Mouse (Mus musculus) lung, postnatal 0 days (tissue): ENCODE results near the gene Ahnak2. TPM values are rescaled to one million over a fixed set of nuclear protein-coding genes. Genes with fewer than 3 reads are reported as not detected.

ENCODE experiments used
- ATAC-seq: fragments of 200-750 bp; cut with Nextera tagmentation; 2 replicates; pipeline ENCODE4 v1.8.0; 2017; ENCODE audit warnings: moderate library complexity
- DNase-seq: peaks from one replicate; pipeline ENCODE4 v3.0.0-alpha.2; 2016; ENCODE audit warnings: low spot score
- H3K27ac ChIP-seq: fragments of 300-500 bp; sonication (generic); 2 replicates; pipeline ENCODE4 v1.5.1; 2014; ENCODE audit warnings: antibody characterized with exemption, mild to moderate bottlenecking, low read length, mixed read lengths
- H3K27me3 ChIP-seq: fragments of 300-500 bp; sonication (generic); replicated peaks from 2 replicates; pipeline ENCODE4 v1.6.1; 2014; ENCODE audit warnings: low read length, mixed read lengths; ENCODE audit not compliant: insufficient read depth
- H3K36me3 ChIP-seq: fragments of 300-500 bp; sonication (generic); 2 replicates; pipeline ENCODE4 v1.6.1; 2014; ENCODE audit warnings: low read length, mixed read lengths; ENCODE audit not compliant: insufficient read depth
- H3K4me1 ChIP-seq: fragments of 300-500 bp; sonication (generic); 2 replicates; pipeline ENCODE4 v1.6.1; 2014; ENCODE audit warnings: antibody characterized with exemption, low read depth, low read length, mixed read lengths; ENCODE audit not compliant: insufficient read depth
- H3K4me2 ChIP-seq: fragments of 300-500 bp; sonication (generic); replicated peaks from 2 replicates; pipeline ENCODE4 v1.6.1; 2014; ENCODE audit warnings: low read depth, mild to moderate bottlenecking, low read length, moderate library complexity, mixed read lengths
- H3K4me3 ChIP-seq: fragments of 300-500 bp; sonication (generic); 2 replicates; pipeline ENCODE4 v1.5.1; 2014; ENCODE audit warnings: low read depth, low read length
- H3K9ac ChIP-seq: fragments of 300-500 bp; sonication (generic); replicated peaks from 2 replicates; pipeline ENCODE4 v1.6.1; 2014; ENCODE audit warnings: low read depth, mild to moderate bottlenecking
- H3K9me3 ChIP-seq: fragments of 300-500 bp; sonication (generic); 2 replicates; pipeline ENCODE4 v1.6.1; 2016; ENCODE audit warnings: low read length, mixed read lengths
- CTCF ChIP-seq: IDR thresholded peaks from 2 replicates; pipeline ENCODE4 v1.5.1; 2016; ENCODE audit warnings: antibody characterized with exemption, mild to moderate bottlenecking
- EP300 ChIP-seq: IDR thresholded peaks from 2 replicates; pipeline ENCODE4 v1.6.1; 2016; ENCODE audit warnings: antibody characterized with exemption, mild to moderate bottlenecking, control low read depth
- WGBS: fragments of 180-500 bp; shearing (Covaris S2); extraction: QIAGEN DNeasy Blood & Tissue Kit; methylation state at CpG from one replicate; pipeline ENCODE4 v1.1.7; 2014; 5-methylcytosine and 5-hydroxymethylcytosine counted together
- polyA plus RNA-seq: library from polyadenylated mRNA; unstranded; fragments of >200 nt; fragmentation: Nextera tagmentation; extraction: Ambion mirVana; gene quantifications from 2 replicates; pipeline ENCODE4 v1.2.1, GENCODE M21; 2015

Ahnak2 gene
- polyA plus RNA-seq, 1 experiment from 2014 or later = 4.9 TPM

GRCm38 (mm10) chr12:112774026-112774425 lies 28.4 kb downstream of the Ahnak2 start:
- DNase-seq (no peak), ATAC-seq (no peak)
- Histone ChIP-seq H3K9ac (no peak overlapping the region), H3K27me3 (no peaks in the 10 kb centered on the region), H3K4me2 (no peak overlapping the region), H3K4me3 (no peak overlapping the region), H3K9me3 (no peaks in the 10 kb centered on the region), H3K4me1 (no peaks in the 10 kb centered on the region), H3K27ac (no peak overlapping the region), H3K36me3 (no peaks in the 10 kb centered on the region)
- TF ChIP-seq CTCF (no peak), EP300 (no peak)
- WGBS = 72% methylated on average over 6 of the region's 6 CpGs

DNA sequence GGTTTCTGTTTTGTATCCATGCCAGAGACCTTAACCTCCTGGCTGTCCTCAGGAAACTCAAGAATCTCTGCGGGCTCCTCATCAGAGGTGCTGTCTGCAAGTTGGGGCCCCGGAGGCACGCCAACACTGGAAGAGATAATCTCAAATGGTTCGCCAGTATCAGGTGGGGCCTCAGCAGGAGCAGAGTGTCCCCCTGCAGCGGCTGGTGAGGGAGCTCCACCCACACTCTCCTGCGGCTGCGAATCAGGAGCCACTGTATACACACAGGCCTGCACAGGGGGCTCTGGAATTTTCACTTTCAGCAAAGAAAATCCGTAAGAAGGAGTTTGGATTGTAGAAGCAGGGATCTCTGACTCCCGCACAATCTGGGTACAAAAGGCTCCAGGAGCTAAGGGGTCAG lies 29.1 kb downstream of the Ahnak2 start:
- H3K27me3 ChIP-seq = no peaks in the 10 kb centered on the region
- no peak overlapping the region for H3K9ac ChIP-seq
- H3K27ac ChIP-seq = no peak overlapping the region
- DNase-seq (no peak), ATAC-seq (no peak)
- no peak overlapping the region for H3K4me2 ChIP-seq
- no peaks in the 10 kb centered on the region for H3K4me1 ChIP-seq
- H3K9me3 ChIP-seq = no peaks in the 10 kb centered on the region
- no peaks in the 10 kb centered on the region for H3K36me3 ChIP-seq
- 19% methylated on average over 9 of the region's 9 CpGs for WGBS
- TF ChIP-seq CTCF (no peak), EP300 (no peak)
- no peak overlapping the region for H3K4me3 ChIP-seq

DNA sequence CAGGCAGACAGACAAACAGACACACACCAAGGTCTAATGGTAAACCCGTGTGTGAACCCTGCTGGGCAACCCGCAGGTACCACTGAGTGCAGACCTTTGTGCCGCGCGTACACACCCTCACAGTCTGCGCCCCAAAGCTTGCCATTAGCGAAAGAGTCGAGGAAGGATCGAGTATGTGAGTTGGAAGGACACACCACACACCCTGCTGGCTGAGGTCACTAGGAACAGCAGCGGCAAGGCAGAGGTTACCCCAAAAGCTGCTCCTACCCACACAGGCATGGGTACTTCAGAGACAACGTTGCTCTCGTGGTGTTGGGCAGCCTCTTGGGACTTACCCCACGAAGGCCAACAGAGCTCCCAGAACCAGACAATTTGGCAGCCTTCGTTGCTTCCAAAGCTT lies 30.2 kb downstream of the Ahnak2 start:
- Histone ChIP-seq H3K4me3 (no peak overlapping the region), H3K4me1 (no peaks in the 10 kb centered on the region), H3K4me2 (no peak overlapping the region), H3K27ac (no peak overlapping the region), H3K27me3 (no peaks in the 10 kb centered on the region), H3K36me3 (no peaks in the 10 kb centered on the region), H3K9ac (no peak overlapping the region), H3K9me3 (no peaks in the 10 kb centered on the region)
- ATAC-seq (no peak), DNase-seq (no peak)
- WGBS = 88% methylated on average over 14 of the region's 14 CpGs
- TF ChIP-seq EP300 (no peak), CTCF (no peak)

- no peaks in the 10 kb centered on the region for H3K36me3 ChIP-seq
- no peak overlapping the region for H3K9ac ChIP-seq
- ATAC-seq (no peak), DNase-seq (no peak)
- H3K4me1 ChIP-seq = no peaks in the 10 kb centered on the region
- H3K4me3 ChIP-seq = no peak overlapping the region
- H3K27ac ChIP-seq = no peak overlapping the region
- TF ChIP-seq CTCF (no peak), EP300 (no peak)
- H3K9me3 ChIP-seq = no peaks in the 10 kb centered on the region
- no peaks in the 10 kb centered on the region for H3K27me3 ChIP-seq
- H3K4me2 ChIP-seq = no peak overlapping the region
- WGBS = 64% methylated on average over 4 of the region's 4 CpGs
Measured at GRCm38 (mm10) chr12:112770396-112770795, 32.1 kb downstream of the Ahnak2 start.

DNA sequence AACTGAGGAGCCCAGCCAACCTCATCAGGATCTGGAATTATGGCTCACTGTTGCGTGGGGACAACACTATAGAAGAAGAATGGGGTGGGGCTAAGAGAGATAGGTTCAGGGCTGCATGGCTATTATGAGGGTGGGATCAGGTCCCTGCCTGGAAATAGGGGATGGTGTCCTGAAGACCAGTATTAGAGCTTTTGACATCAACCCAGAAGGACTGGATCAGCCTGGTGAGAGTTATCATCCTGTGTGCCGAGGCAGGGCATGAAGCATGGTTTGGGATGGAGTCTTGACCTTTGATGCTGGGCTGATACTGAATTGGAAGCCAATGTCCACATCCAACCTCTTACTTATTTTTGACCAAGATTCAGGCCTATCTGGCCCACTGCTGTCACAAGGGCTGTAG lies 32.7 kb downstream of the Ahnak2 start:
- Histone ChIP-seq H3K27ac (no peak overlapping the region), H3K4me3 (no peak overlapping the region), H3K4me2 (no peak overlapping the region), H3K9ac (no peak overlapping the region), H3K4me1 (no peaks in the 10 kb centered on the region), H3K27me3 (no peaks in the 10 kb centered on the region), H3K36me3 (no peaks in the 10 kb centered on the region), H3K9me3 (no peaks in the 10 kb centered on the region)
- DNase-seq (no peak), ATAC-seq (no peak)
- TF ChIP-seq CTCF (no peak), EP300 (no peak)
- WGBS = 71% methylated on average over 2 of the region's 2 CpGs

DNA sequence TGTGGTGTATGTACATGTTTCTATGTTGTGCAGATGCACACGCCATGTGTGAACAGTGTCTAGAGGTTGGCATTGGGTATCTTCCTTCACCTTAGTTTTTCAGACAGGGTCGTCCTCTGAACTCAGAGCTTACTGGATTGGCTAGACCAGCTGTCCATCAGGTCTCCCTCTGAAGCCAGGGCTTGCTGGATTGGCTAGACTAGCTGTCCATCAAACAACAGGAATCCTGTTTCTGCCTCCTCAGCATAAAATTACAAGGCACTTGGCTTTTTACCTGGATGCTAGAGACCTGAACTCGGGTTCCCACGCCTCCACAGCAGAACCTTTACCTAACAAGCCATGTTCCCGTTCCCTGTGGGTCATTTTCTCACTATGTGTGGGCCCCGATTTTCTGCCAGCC lies 33.4 kb downstream of the Ahnak2 start:
- H3K9me3 ChIP-seq = no peaks in the 10 kb centered on the region
- no peak for ATAC-seq
- 74% methylated on average over 6 of the region's 6 CpGs for WGBS
- H3K4me1 ChIP-seq = no peaks in the 10 kb centered on the region
- no peaks in the 10 kb centered on the region for H3K36me3 ChIP-seq
- no peaks in the 10 kb centered on the region for H3K27me3 ChIP-seq
- no peak for DNase-seq
- TF ChIP-seq EP300 (no peak), CTCF (no peak)
- H3K4me2 ChIP-seq = no peak overlapping the region
- no peak overlapping the region for H3K27ac ChIP-seq
- no peak overlapping the region for H3K9ac ChIP-seq
- H3K4me3 ChIP-seq = no peak overlapping the region

DNA sequence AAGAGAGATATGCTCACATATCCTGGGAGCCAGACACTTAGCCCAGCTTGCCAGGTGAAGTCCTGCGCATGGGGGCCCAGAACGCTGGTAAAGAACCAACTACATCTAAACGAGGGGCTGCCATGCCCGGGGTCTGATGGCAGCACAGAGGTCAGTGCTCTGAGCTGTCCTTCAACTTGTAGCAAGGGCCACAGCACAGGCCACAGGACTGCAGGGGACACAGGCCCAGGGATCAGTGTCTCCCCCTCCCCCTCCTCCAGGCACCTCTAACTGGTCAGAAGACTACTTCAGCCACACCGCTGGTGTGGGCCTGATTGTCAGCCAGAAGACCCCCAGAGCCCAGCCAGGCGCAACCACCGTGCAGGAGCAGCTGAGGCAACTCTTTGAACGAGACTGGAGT lies 34.3 kb downstream of the Ahnak2 start:
- Histone ChIP-seq H3K27me3 (no peaks in the 10 kb centered on the region), H3K4me1 (no peaks in the 10 kb centered on the region), H3K36me3 (no peaks in the 10 kb centered on the region), H3K9ac (no peak overlapping the region), H3K4me3 (no peak overlapping the region), H3K27ac (no peak overlapping the region), H3K9me3 (no peaks in the 10 kb centered on the region), H3K4me2 (no peak overlapping the region)
- TF ChIP-seq CTCF (no peak), EP300 (no peak)
- no peak for DNase-seq
- WGBS = 81% methylated on average over 8 of the region's 8 CpGs
- ATAC-seq = no peak
